Mouse (Mus musculus) stomach, postnatal 0 days (tissue): ENCODE results near the gene Nudt16l1.

Source experiments
- CTCF ChIP-seq: IDR thresholded peaks from 2 replicates; pipeline ENCODE4 v1.5.1; 2016; ENCODE audit warnings: antibody characterized with exemption, low read depth, mild to moderate bottlenecking, moderate library complexity
- EP300 ChIP-seq: optimal IDR thresholded peaks from 2 replicates; pipeline ENCODE3; 2016; ENCODE audit warnings: antibody characterized with exemption

GRCm38 (mm10) chr16:4916608-4917007, 22.0 kb upstream of the Nudt16l1 start:
- no peak for TF ChIP-seq CTCF
- TF ChIP-seq EP300 = no peak
